Mouse (Mus musculus) natural killer cell, adult 2 months (primary cell): ENCODE measurements around the gene Dcun1d1.
A peak's percentile ranks its signal among the peaks of the same experiment; 100 is the strongest.

Experiments
- DNase-seq, 2 experiments: peaks; one replicate each; pipeline ENCODE4 v3.0.0; 2022; ENCODE audit warnings: low spot score in 2 of 2

The Dcun1d1 gene

DNA sequence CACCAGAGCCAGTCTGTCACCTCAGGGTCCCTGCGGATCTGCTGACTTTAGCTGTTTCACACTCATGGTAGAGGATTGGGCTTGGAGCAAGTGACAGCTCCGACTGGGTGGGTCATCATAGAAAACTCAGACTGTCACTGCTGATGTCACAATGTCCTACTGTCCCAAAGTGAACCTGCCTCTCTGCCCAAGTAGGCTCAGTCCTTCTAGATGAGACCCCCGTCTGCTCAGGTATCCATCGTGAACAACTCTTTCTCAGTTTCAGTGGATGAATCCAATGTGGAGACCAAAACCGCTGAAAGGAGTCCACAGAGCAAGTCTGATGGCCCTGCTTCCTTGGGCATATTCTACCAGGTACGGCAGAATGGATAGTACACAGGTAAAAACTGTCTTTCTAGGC, at the start of gene Dcun1d1:
Dcun1d1 (minus strand) TSS at position 101 of the 400 bp plus-strand sequence.
- no peak for DNase-seq

DNA sequence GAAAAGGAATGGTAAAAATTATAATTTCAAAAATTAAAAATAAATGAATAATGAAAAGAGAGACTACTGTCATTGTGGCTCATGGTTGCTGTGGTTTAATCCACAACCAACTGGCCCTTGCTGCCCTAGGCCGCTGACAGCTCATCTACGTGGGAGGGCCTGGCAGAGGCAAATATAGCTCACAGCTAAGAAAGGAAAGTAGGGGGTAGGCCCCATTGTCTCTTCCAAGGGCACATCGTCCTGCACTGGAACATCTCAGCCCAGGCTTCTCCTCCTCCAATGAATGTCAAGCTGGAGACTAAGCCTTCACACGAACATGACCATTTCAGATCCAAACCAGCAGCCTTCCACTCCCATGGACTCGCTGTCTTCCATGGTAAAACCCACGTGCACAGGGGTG, 49.0 kb upstream of the Dcun1d1 start:
- DNase-seq, result no peak

DNA sequence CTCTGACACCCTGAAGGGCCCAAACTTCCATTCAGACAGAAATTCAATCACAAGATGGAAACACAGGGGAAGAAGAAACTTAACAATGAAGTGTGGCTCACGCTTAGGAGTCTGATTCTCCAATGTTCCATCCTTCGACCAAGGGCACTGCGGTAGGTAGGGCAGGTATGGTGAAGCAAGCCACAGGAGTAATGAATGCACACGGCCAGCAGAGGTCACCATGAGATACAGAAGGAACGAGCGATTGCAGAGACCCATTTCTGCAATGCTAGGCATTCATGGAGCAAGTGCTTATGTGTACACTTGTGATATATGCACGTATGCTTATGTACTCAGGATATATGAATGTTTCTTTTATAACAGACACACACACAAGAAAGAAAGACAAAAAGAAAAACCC, 36.3 kb upstream of the Dcun1d1 start:
- peak in 1 of 2 experiments; percentile 19 for DNase-seq

DNA sequence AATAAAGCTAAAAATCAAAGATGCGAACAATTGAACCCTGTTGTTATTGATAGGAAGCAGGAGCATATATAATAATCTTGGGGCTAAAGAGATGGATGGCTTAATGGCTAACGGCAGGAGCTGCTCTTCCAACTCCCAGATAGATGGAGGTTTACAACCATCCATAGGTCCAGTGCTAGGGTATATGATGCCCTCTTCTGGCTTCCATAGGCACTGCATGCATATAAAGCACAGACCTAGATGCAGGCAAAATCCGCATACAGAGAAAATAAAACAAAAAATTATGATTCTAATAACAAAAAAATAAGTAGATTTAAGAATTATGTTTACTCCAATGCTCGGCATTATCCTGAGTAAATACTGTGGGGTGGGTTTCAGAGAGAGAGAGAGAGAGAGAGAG, 35.7 kb upstream of the Dcun1d1 start:
- peak in 1 of 2 experiments; percentile 11 for DNase-seq

DNA sequence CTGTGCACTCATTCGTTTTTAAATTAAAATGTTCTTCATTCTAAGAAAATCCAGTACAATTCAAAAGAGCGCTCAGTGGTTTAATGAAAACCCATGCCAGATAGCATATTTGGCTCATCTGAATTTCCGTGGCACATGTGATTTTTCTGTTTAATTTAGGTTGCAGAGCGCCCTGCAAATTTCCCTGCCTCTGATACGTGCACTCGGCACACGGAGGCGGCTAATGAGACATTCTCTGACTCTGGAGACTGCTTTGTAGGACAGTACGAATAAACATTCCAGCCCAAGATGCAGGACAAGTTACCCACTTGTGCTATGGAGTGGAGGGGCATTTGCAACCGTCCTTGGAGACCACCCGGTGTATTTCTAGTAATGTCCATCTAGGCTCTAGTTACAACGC, 33.9 kb upstream of the Dcun1d1 start:
- no peak for DNase-seq

DNA sequence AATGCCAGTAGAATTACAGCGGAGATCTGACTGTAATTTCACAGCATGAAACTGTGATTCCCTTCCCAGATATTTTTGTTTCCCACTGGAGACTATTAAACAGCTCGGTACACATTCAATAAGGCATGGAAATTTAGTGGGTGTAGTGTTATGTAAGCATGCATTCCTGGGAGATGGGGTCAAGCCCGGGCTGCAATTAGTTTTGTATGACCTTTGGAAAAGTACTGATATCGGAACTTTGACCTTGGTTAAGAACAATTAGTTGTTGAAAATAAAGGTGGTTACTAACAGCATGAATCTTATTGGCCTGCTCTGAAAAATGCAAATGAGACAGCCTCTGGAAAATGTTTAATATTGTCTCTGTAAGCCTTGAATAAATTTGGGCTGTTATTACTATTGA, 33.2 kb upstream of the Dcun1d1 start:
- no peak for DNase-seq

DNA sequence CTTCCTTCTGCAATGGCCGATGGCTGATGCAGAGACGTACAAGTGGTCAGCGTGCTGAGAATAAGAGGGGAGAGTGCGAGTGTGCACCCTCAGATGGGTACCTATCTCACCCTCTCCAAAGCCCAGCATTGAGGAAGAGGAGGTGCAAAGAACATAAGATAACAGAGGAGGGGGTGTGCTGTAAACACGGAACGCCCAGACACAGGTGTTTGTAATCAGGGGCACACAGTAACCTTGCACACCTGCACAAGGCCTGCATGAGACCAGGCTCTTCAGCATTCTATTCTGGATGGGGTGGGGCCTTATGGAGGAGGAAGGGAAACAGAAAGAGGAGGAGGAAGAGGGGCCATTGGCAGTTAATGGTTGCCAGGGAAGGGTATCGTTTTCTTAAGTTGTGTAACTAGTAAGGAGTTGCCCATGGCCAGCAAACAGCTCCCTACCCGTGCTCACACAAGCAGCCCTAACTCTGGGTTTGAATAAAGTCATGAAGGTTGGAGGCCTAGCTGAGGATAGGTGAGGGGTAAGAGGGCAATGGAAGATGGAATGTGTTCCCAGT, 30.2 kb upstream of the Dcun1d1 start:
- no peak for DNase-seq

DNA sequence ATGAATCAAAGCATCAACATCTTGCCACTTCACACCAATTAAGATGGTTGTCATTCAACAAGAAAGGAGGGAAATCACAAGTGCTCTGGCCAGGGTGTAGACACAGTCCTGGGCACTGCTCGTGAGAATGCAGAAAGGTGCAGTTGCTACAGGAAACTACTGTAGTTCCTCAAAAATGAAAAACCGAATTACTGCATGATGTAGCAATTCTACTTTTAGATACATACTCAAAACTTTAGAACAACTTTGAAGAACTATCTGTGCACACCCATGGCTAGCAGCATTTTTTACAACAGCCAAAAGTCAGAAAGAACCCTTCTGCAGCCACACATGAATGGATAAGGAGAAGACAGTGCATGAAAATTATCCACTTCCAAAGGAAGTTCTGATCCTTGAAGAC, 29.2 kb upstream of the Dcun1d1 start:
- no peak for DNase-seq

DNA sequence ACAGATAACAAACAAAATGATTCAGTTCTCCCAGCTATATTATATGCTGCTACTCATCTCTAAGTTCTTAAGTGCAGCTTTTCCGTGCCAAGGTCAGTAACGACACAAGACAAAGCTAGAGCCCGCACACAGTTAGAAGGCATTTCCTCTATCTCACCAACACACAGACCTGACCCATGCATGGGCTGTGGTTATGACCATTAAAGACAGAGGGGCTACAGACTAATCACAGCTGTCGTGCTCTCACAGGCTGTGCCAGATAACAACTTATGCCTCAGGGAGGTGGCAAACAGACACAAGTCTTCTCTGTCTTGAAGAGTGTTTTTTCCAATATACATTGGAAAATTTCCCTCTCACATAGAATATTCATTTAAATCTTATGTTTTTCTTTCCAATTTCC, 27.7 kb upstream of the Dcun1d1 start:
- no peak for DNase-seq

DNA sequence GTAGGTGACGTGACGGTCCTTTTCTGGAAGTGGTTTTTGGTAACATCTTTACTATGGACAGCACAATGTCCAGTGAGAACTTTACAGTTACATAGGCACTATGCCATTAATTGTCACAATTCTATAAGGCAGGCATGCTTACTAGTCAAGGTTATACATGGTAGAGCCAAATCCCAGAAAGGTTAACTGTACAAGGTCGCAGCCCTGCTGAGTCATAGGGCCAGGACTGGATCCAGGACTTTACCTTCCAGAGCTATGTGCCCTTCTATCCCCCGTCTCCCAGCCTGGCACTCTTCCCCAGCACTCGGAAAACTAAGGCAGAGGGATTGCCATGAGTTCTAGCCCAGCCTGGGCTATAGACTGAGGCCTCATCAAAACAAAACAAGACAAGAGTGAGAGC, 26.7 kb upstream of the Dcun1d1 start:
- no peak for DNase-seq

DNA sequence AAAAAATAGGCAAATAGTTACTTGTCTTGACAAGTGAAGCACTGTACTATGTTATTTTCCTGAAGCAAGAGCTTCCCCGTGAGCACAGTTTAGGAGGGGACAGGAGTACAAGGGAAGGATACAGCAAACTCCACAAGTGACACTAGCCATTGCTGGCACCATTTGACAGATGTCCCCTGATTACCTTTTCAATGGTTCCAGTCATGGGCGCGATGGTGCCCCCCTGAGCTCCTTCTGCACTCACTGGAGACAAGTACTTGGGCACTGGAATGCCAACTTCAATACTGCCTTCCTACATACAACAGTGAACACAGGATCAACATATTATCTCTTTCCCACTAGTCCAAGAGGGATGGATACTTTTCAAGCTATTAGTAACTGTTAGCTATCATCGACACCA, 26.2 kb upstream of the Dcun1d1 start:
- no peak for DNase-seq

DNA sequence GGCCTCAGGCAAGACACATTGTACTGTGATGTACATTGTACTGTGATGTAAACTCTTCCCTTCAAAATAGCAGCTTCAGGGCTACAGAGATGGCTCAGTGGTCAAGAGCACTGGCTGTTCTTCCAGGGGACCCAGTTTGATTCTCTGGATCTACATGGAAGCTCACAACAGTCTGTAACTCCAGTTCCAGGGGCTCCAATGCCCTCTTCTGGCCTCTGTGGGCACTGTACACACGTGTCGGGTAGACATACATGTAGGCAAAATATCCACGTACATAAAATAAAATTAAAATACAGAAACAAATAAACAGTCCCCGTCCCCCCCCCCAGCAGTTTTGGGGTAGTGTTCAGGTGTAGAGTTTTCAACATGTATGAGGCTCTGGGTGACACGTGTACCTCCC, 25.7 kb upstream of the Dcun1d1 start:
- DNase-seq, result no peak

DNA sequence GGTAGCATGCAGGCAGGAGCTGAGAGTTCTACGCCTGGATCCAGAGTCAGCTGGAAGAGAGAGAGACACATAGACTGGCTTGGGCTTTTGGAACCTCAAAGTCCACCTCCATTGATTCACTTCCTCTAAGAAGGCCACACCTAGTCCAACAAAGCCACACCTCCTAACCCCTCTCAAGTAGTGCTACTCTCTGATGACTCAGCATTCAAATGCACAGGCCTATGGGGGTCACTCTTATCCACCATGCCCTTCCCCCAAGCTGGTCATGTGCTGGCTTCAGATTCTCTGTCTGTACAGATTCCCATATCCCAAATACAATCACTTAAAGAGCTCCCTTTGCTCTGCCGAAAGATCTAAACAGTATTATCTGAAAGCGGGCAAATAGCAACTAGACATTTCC, 20.0 kb upstream of the Dcun1d1 start:
- DNase-seq, result no peak

DNA sequence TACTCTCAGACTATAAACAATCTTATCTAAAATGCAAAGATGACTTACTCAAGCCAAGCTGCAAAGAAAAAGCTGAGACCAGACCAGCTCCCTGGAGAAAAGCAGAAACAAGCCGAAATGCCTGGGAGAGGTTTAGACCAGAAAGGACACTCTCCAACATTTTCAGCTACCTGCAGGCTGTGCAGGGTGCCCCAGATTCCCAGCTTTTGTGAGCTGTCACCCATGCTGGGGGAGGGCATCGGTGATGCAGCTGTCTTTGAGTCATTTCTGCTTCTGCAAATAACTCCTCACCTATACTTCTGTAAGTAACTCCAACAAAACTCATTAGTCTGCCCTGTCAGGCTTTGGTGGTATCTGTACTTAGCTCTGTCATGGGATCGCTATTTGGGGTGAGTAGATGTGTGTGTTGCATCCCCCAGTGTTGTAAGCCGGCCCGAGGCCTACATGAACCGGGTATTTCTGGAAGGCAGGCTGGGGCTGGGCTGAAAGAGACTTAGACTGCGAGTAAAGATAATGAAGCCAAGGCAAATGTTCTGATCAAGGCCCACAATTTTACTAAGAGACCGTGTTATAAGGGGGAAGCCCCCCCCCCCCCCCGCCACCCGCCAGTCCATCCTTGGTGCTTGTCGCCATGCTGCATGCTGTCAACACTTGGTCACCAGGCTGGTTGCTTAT, 17.8 kb upstream of the Dcun1d1 start:
- DNase-seq, result no peak

DNA sequence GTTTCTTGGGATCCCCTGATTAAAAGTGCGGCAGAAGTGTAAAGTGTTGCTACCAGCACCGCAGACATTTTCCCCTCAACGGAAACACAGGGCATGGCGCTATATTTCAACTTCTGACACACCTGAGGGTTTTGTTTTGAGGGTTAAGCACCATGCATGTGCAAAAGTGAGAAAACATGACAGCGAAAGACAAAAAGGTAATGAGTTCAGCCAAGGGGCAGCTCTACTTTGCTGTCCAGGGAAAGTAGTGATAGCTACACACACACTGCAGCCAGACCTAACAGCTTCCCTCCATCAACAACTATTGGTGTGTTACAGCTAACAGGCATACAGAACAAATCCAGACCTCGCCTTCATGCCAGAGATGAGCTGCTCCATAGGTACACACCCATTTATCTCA, 16.6 kb upstream of the Dcun1d1 start:
- no peak for DNase-seq

DNA sequence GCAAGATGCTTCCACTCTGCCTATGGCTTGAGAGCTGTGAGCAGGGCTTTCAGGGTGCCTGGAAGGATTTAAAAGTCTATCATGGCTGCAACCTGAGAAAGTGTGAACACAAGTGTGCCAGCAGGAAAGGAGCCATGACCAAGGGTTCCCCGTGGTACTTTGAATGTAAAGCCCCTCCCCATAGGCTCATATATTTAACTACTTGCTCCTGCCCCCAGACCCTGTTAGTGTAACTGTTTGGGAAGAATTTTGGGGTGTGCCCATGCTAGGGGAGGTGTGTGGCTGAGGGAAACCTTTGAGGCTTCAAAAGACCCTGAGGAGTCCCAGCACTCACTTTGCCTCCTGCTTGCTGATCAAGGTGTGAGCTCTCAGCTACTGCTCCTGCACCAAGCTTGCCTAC, 15.9 kb upstream of the Dcun1d1 start:
- DNase-seq, result no peak

DNA sequence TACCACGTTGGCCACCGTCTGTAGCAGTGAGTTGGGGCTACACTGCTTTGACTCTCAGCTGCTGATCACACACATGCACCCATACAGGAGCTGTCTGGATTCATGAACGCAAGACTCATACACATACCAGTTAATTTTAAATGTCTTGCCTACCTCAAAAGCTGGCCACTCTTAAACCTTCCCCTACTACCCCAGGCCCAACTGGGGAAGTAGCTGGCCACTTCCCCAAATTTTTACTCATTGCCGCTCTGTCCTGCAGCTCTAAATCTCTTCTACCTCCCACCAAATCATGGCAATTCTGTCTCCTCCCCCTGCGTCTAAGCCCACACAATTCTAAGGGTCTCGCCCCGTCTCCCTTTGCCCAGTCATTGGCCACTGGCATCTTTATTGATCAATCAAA, 11.0 kb upstream of the Dcun1d1 start:
- DNase-seq, result no peak

DNA sequence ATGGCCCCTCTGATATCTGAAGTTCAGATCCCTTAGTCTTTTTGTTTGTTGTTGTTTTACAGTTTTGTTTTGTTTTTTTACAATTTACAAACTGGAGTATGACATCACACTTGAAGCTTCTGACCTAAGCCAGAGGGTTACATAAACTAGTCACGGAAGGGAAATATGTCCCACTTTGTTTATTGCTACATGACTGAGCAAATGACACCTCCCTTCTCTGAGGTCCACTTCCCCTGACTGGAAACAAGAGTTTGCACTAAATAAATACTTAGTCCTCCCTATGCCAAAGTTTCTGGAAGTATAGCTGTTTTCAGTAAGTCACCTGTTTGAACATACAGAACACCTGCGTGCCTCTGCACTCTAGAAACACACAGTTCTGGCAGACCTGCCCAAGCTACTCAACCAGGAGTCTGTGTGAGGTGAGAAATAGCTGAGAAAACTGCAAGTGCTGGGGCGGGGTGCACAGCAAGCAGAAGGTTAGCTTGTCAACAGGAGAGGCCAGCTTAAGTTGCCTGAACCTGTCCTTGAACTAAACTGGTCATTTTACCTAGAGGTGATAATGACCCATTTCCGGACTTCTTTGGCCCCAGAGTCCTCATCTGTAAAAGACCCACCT, 3.4 kb upstream of the Dcun1d1 start:
- DNase-seq, result no peak

DNA sequence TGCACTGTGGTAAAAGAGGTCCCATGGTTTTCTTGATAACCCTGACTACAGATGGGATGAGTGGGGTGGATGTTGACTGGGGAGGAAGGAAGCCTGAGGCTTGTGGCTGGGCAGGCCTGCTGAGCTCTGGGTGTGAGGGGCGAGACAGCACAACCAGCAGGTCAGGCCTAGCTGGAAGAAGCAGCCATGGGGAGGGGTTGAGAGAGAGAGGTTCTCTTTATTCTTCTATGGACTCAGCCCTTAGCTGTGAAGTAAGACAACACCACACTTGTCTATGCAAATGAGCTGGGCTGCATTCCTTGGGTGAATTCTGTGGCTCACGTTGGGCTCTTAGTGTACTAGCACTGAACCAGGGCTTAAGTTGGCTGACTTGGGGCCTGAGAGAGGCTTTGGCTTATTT, 2.8 kb upstream of the Dcun1d1 start:
- DNase-seq, result peak in 1 of 2 experiments; percentile 7

DNA sequence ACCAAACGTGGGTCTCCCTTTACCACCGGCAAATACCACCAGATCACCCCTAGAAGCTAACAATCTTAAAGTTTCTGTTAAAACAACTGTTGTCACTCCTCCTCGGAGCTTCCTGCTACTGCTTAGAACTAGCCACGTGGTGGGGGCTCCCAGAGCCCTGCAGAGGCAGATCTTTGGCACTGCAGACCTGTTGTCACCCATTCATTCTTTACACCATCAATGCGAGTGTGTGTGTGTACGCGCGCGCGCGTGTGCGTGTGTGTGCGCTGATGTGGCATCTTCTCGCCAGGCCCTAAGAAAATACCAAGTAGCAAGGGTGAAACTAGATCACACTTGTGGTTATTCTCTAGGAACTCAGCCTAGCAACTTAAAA, 3.9 kb downstream of the Dcun1d1 start:
- DNase-seq, result peak; percentile 29 to 45

DNA sequence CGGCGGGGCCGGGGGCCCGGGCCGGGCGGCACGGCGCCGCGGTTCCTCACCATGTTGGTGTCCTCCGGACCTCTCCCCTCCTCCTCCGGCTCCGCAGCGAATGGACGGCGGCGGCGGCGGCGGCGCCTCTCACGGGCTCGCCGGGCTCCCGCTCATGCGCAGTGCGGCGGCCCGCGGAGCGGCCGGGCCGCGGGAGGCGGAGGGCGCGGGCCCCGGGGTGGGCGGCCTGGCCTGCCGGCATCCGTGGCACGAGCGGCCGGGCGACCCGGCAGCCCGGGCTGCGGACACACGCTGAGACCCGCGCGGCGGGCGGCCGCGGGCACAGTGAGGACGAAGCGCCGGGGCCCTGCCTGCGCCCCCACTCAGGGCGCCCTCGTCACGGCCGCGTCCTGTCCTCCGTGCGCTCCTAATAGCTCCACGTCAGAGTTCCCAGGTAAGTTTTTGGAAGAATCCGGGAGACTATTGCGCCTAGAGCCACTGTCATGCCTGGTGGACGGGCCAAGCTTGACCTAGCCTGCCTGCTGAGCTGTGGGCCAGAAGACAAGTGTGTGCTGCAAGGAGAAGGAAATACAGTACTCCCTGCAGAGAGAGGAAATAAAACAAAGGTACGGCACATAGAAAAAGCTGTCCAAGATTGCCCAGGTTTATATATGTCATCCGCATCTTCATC, 4.4 kb downstream of the Dcun1d1 start:
- peak; percentile 66 to 75 for DNase-seq

DNA sequence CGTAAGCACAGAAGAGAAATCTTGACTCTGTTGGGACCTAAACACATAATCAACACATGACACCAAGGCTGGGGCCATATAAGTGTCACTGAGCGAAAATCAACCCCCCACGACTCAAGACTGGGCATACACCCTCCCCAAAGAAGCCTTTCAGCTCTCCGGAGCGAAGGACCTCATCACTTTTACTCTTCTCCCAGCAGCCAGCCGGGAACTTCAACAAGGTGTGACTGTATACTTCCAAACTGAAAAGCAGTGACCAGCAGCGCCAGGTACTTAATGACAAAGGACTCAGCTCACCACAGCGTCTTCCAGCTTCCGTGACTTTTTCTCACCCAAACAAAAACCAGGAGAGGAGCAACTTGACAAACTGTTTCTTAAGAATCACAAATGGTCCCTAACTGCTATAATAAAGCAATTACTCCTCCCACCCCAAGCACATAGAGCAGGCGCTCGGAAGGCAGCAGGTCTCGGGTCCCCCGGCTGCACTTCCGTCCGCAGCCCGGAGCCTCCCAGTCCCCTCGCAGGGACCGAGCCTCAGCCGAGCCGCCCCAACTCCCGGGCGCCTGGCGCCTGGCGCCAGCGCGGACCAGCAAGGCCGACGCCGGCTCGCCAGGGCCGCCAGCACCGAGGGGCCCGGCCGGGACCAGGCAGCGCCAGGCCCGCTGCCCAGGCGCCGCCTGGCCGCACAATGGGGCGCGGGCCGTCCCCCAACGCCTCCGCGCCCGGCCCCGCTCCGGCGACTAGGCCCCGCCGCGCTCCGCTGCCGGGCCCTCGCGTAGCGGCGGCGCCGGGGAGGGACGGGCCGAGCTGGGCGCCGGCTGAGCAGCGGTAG, 5.1 kb downstream of the Dcun1d1 start:
- DNase-seq, result peak; percentile 51 to 56
